Mouse (Mus musculus) embryonic facial prominence, embryonic 13.5 days (tissue): ENCODE results near the gene Wwox. TPM values are rescaled to one million over a fixed set of nuclear protein-coding genes. Genes with fewer than 3 reads are reported as not detected.

Experiments used
- ATAC-seq: fragments of 200-750 bp; cut with Nextera tagmentation; 2 replicates; pipeline ENCODE4 v1.8.0; 2017; ENCODE audit warnings: low read depth; ENCODE audit not compliant: insufficient number of reproducible peaks, insufficient read depth, low FRiP score, low TSS enrichment
- H3K27ac ChIP-seq: fragments of 300-500 bp; sonication (generic); 2 replicates; pipeline ENCODE4 v1.5.1; 2015; ENCODE audit warnings: moderate library complexity, mild to moderate bottlenecking, inconsistent platforms
- H3K27me3 ChIP-seq: fragments of 300-500 bp; sonication (generic); 2 replicates; pipeline ENCODE4 v1.6.1; 2015; ENCODE audit warnings: mild to moderate bottlenecking, inconsistent platforms
- H3K36me3 ChIP-seq: fragments of 300-500 bp; sonication (generic); 2 replicates; pipeline ENCODE4 v1.6.1; 2015; ENCODE audit warnings: mild to moderate bottlenecking, inconsistent platforms
- H3K4me1 ChIP-seq: fragments of 300-500 bp; sonication (generic); 2 replicates; pipeline ENCODE4 v1.6.1; 2015; ENCODE audit warnings: inconsistent platforms
- H3K4me2 ChIP-seq: fragments of 300-500 bp; sonication (generic); 2 replicates; pipeline ENCODE4 v1.6.1; 2015; ENCODE audit warnings: moderate library complexity, mild to moderate bottlenecking, inconsistent platforms
- H3K4me3 ChIP-seq: fragments of 300-500 bp; sonication (generic); 2 replicates; pipeline ENCODE4 v1.5.1; 2015; ENCODE audit warnings: mild to moderate bottlenecking, inconsistent platforms
- H3K9ac ChIP-seq: fragments of 300-500 bp; sonication (generic); 2 replicates; pipeline ENCODE4 v1.6.1; 2015; ENCODE audit warnings: mild to moderate bottlenecking, inconsistent platforms
- H3K9me3 ChIP-seq: fragments of 300-500 bp; sonication (generic); 2 replicates; pipeline ENCODE4 v1.6.1; 2016; ENCODE audit warnings: inconsistent platforms
- WGBS: fragments of 180-500 bp; shearing (Covaris S2); methylation state at CpG from one replicate; pipeline ENCODE4 v1.1.7; 2015; ENCODE audit warnings: mixed read lengths; 5-methylcytosine and 5-hydroxymethylcytosine counted together
- polyA plus RNA-seq: library from polyadenylated mRNA; unstranded; fragments of >200 nt; fragmentation: Nextera tagmentation; extraction: Ambion mirVana; gene quantifications from 2 replicates; pipeline ENCODE4 v1.2.1, GENCODE M21; 2015

Gene Wwox
- polyA plus RNA-seq, 1 experiment from 2014 or later = 11.5 TPM

DNA sequence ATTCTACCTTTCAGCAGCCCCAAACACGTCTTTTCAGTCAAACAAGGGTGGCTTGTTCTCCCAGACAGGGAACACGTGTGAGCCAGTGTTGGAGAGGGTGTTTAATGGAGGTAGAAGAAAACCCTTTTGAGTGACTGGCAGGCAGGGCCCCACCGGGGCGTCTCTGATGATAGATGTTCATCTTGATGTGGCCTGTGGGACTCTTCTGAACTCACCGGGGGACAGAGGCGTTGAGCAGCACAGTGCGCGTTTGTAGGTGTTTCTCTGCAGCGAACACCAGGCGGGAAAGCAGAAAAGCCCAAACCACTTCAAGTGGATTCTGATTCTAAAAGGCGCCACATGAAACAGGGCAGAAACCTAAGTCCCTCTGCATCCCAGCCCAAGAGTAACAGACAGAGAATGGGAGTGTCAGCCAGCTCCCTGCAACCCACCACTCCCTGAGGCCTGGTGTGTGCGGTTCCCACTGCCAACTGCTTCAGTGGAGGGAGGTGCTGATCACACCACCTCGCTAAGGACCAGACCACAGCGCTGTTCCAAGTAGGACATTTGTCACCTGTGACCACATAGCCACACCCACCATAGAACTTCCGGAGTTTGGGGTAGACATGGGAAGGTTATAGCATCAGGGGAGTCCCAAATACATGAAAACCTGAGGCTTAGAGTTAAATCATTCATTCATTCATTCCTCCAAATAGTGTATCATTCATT lies 960.7 kb downstream of the Wwox start:
- Histone ChIP-seq H3K4me2 (no peak overlapping the region), H3K27ac (no peak overlapping the region), H3K4me3 (no peak overlapping the region), H3K27me3 (peaks cover 6% of the 10 kb centered on the region; the same call in 1 of the 2 replicates), H3K36me3 (no peaks in the 10 kb centered on the region), H3K4me1 (no peaks in the 10 kb centered on the region), H3K9ac (no peak overlapping the region), H3K9me3 (no peaks in the 10 kb centered on the region)
- no peak for ATAC-seq
- WGBS = 79% methylated on average over 15 of the region's 15 CpGs

Other genes starting within 250 kb of the Wwox start
- 2.8 and 4.6 TPM in 2 replicates for gene Vat1l, start 234.0 kb upstream of the Wwox start, polyA plus RNA-seq
- not detected in 2 replicates for gene Clec3a, start 21.6 kb upstream of the Wwox start, polyA plus RNA-seq